Mouse (Mus musculus): ENCODE data around the gene Vac14.

GRCm38 (mm10) chr8:110660121-110660520, 41.7 kb downstream of the Vac14 start:
- TF ChIP-seq CTCF (IDR thresholded peaks at IDR 0.05; ENCODE audit: extremely low read depth, insufficient read length, insufficient replicate concordance, low read depth, low read length), result no peak
- no peak for TF ChIP-seq POLR2A (IDR thresholded peaks at IDR 0.05; ENCODE audit: low read depth, low read length)

Data from small intestine, adult 2 months (tissue).